Mouse (Mus musculus): ENCODE data around the gene B3glct. TPM values are rescaled to one million over a fixed set of nuclear protein-coding genes. Genes with fewer than 3 reads are reported as not detected.
A peak's percentile ranks its signal among the peaks of the same experiment; 100 is the strongest.

The B3glct gene
- total and polyA plus RNA-seq, 2 experiments from 2014 or later = 13.1 to 19.9 TPM

DNA sequence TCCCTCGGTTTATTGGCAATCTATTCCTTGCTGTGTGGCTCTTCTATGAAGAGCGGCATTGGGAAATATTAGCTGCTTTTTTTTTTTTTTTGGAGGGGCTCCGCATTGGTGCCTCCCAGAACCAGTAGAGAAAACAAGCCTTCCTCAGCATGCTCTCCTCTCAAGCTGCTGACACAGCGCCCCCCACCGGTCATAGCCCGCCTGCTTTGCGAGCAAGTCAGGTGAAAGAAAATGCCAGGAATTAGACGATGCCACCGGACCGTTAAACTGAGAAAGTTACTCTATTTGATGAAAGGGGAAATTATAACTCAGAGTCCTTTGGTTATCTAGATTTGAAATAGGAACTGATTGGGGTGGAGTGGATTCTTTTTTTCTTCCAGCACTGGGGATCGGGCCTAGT, 14.5 kb downstream of the B3glct start:
- Histone ChIP-seq H3K27me3 (ENCODE audit: insufficient read depth, low read length) (no peaks in the 10 kb centered on the region), H3K4me1 (ENCODE audit: insufficient read depth) (peaks cover 5% of the 10 kb centered on the region; the same call in 1 of the 2 replicates), H3K4me2 (ENCODE audit: low read depth) (no peak overlapping the region), H3K4me3 (ENCODE audit: low read depth, low read length) (no peak overlapping the region), H3K36me3 (ENCODE audit: insufficient read depth) (no peaks in the 10 kb centered on the region), H3K9me3 (ENCODE audit: low read length) (no peaks in the 10 kb centered on the region), H3K9ac (no peak overlapping the region), H3K27ac (ENCODE audit: low read depth, low read length) (no peak overlapping the region; the same call in 1 of the 2 replicates)
- ATAC-seq (no peak), DNase-seq (no peak)
- peak; percentile 35; the same call in 1 of the 2 replicates for TF ChIP-seq CTCF (IDR thresholded peaks at IDR 0.05; ENCODE audit: low read depth)
- 70% methylated on average over 11 of the region's 11 CpGs for WGBS

GRCm38 (mm10) chr5:149693200-149693599, 15.2 kb downstream of the B3glct start:
- no peak for DNase-seq
- 88% methylated on average over 2 of the region's 2 CpGs for WGBS
- H3K9ac ChIP-seq = no peak overlapping the region
- TF ChIP-seq CTCF (IDR thresholded peaks at IDR 0.05; ENCODE audit: low read depth) = peak; percentile 44
- no peak for ATAC-seq
- H3K4me1 ChIP-seq (ENCODE audit: insufficient read depth) = peaks cover 5% of the 10 kb centered on the region; the same call in 1 of the 2 replicates
- H3K4me2 ChIP-seq (ENCODE audit: low read depth) = no peak overlapping the region
- H3K9me3 ChIP-seq (ENCODE audit: low read length) = no peaks in the 10 kb centered on the region
- H3K36me3 ChIP-seq (ENCODE audit: insufficient read depth) = no peaks in the 10 kb centered on the region
- H3K4me3 ChIP-seq (ENCODE audit: low read depth, low read length) = no peak overlapping the region
- H3K27ac ChIP-seq (ENCODE audit: low read depth, low read length) = no peak overlapping the region
- H3K27me3 ChIP-seq (ENCODE audit: insufficient read depth, low read length) = no peaks in the 10 kb centered on the region

DNA sequence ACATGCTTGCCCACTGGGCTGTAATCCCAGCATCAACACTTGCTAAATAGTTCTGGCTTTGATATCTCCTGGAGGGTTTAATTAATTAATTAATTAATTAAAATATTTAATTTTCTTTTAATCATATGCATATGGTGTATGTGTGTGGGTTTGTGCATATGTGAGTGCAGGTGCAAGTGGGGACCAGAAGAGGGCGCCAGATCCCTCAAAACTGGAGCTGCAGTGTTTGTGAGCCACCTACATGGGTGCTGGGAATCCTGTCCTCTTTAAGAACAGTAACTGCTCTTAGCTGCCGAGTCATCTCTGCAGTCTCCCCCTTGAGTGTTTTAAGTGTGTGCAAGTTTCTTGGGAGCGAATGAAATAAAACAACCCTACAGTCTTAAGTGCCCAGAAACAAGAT, 15.9 kb downstream of the B3glct start:
- H3K9me3 ChIP-seq (ENCODE audit: low read length) = no peaks in the 10 kb centered on the region
- H3K27ac ChIP-seq (ENCODE audit: low read depth, low read length) = no peak overlapping the region
- no peak overlapping the region for H3K9ac ChIP-seq
- no peak overlapping the region for H3K4me3 ChIP-seq (ENCODE audit: low read depth, low read length)
- H3K27me3 ChIP-seq (ENCODE audit: insufficient read depth, low read length) = no peaks in the 10 kb centered on the region
- ATAC-seq (no peak), DNase-seq (no peak)
- H3K4me2 ChIP-seq (ENCODE audit: low read depth) = no peak overlapping the region
- H3K4me1 ChIP-seq (ENCODE audit: insufficient read depth) = peaks cover 5% of the 10 kb centered on the region; the same call in 1 of the 2 replicates
- 82% methylated on average over 3 of the region's 3 CpGs for WGBS
- TF ChIP-seq CTCF (IDR thresholded peaks at IDR 0.05; ENCODE audit: low read depth) = no peak
- no peaks in the 10 kb centered on the region for H3K36me3 ChIP-seq (ENCODE audit: insufficient read depth)

DNA sequence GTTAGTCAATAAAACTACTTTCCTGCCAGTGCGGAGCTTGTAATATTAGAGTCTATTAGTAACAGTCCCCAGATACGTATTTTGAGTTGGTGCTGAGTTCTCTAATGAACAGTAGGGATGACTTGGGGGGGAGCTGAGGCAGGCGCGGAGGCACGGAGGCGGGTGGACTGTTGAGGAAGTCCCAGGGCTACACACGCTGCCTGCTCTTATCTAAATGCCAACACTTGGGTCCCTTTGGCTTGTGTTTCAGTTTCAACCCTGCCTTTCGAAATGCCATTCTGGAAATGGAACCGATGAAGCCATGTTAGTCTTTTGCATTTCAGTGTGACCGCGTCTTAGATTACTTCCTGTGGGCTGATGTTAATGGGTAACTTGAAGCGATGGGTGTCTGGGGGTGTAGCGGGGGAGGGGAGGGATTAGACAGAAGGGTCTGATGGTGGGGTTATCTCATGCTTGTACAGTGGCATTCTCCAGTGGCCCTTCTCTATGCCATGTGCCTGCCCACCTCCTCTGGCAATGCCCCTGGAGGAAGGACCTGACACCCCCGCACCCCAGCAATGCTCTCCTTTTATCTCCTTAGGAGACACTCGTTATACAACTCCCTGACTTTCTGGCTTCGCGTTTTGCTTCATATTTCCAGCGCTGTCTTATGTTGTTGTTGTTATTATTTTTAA, 17.2 kb downstream of the B3glct start:
- TF ChIP-seq CTCF (IDR thresholded peaks at IDR 0.05; ENCODE audit: low read depth) = no peak
- 89% methylated on average over 18 of the region's 18 CpGs for WGBS
- peak; percentile 32 for ATAC-seq

GRCm38 (mm10) chr5:149702770-149703169, 24.7 kb downstream of the B3glct start:
- Histone ChIP-seq H3K4me2 (ENCODE audit: low read depth) (no peak overlapping the region), H3K27me3 (ENCODE audit: insufficient read depth, low read length) (no peaks in the 10 kb centered on the region), H3K9me3 (ENCODE audit: low read length) (no peaks in the 10 kb centered on the region), H3K9ac (no peak overlapping the region), H3K4me3 (ENCODE audit: low read depth, low read length) (no peak overlapping the region), H3K27ac (ENCODE audit: low read depth, low read length) (no peak overlapping the region), H3K36me3 (ENCODE audit: insufficient read depth) (no peaks in the 10 kb centered on the region), H3K4me1 (ENCODE audit: insufficient read depth) (no peaks in the 10 kb centered on the region)
- ATAC-seq (no peak), DNase-seq (no peak)
- TF ChIP-seq CTCF (IDR thresholded peaks at IDR 0.05; ENCODE audit: low read depth) = 0 out of 2 replicates have a peak, but pooled peaks have one; percentile 29

More for the DNA sequence above, 17.2 kb downstream of the B3glct start:
- no peak overlapping the region for H3K4me2 ChIP-seq (ENCODE audit: low read depth)
- H3K9ac ChIP-seq = no peak overlapping the region
- H3K4me3 ChIP-seq (ENCODE audit: low read depth, low read length) = no peak overlapping the region
- peaks cover 5% of the 10 kb centered on the region; the same call in 1 of the 2 replicates for H3K4me1 ChIP-seq (ENCODE audit: insufficient read depth)
- DNase-seq = no peak
- H3K27me3 ChIP-seq (ENCODE audit: insufficient read depth, low read length) = no peaks in the 10 kb centered on the region
- H3K9me3 ChIP-seq (ENCODE audit: low read length) = no peaks in the 10 kb centered on the region
- H3K36me3 ChIP-seq (ENCODE audit: insufficient read depth) = no peaks in the 10 kb centered on the region
- no peak overlapping the region for H3K27ac ChIP-seq (ENCODE audit: low read depth, low read length)

DNA sequence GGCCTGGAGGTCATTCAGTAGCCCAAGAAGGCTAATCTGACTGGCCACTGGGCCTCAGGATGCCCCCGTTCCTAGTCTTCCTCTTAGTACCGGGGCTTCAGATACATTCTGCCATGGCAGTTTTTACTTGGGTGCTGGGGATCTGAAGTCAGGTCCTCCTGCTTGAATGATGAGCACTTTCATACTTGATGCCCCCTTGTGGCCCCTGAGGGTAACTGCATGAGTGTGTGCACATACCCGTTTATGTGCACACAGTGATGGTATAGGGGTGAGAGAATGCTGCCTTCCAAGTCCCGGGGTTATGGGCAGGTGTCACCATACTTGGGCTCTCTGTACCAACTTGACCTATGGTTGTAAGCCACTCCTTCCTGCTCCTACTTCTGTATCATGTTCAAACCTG, 33.5 kb downstream of the B3glct start:
- no peak for ATAC-seq
- Histone ChIP-seq H3K9ac (no peak overlapping the region), H3K4me1 (ENCODE audit: insufficient read depth) (peaks cover 7% of the 10 kb centered on the region; the same call in 1 of the 2 replicates), H3K4me2 (ENCODE audit: low read depth) (no peak overlapping the region), H3K9me3 (ENCODE audit: low read length) (0 out of 2 replicates have a peak, but pooled peaks cover 3% of the 10 kb centered on the region), H3K4me3 (ENCODE audit: low read depth, low read length) (no peak overlapping the region), H3K36me3 (ENCODE audit: insufficient read depth) (no peaks in the 10 kb centered on the region), H3K27ac (ENCODE audit: low read depth, low read length) (no peak overlapping the region), H3K27me3 (ENCODE audit: insufficient read depth, low read length) (no peaks in the 10 kb centered on the region)
- 98% methylated on average over 4 of the region's 4 CpGs for WGBS
- TF ChIP-seq CTCF (IDR thresholded peaks at IDR 0.05; ENCODE audit: low read depth) = peak; percentile 43
- DNase-seq = no peak

- WGBS = 47% methylated on average over 11 of the region's 11 CpGs
- 0 out of 2 replicates have a peak overlapping the region, but pooled peaks have one; percentile 30 for H3K27ac ChIP-seq (ENCODE audit: low read depth, low read length)
- TF ChIP-seq CTCF (IDR thresholded peaks at IDR 0.05; ENCODE audit: low read depth) = peak; percentile 71
These were observed 35.2 kb downstream of the B3glct start for GRCm38 (mm10) chr5:149713170-149713774.

More at GRCm38 (mm10) chr5:149713170-149713774, 35.2 kb downstream of the B3glct start:
- ATAC-seq (peak; percentile 38), DNase-seq (peak; percentile 88)
- H3K9ac ChIP-seq = no peak overlapping the region
- no peaks in the 10 kb centered on the region for H3K27me3 ChIP-seq (ENCODE audit: insufficient read depth, low read length)
- no peak overlapping the region for H3K4me3 ChIP-seq (ENCODE audit: low read depth, low read length)
- H3K4me1 ChIP-seq (ENCODE audit: insufficient read depth) = peaks cover 7% of the 10 kb centered on the region; the same call in 1 of the 2 replicates
- no peaks in the 10 kb centered on the region for H3K36me3 ChIP-seq (ENCODE audit: insufficient read depth)
- H3K4me2 ChIP-seq (ENCODE audit: low read depth) = no peak overlapping the region
- 0 out of 2 replicates have a peak, but pooled peaks cover under 1% of the 10 kb centered on the region for H3K9me3 ChIP-seq (ENCODE audit: low read length)
